Mouse (Mus musculus) small intestine, adult 2 months (tissue): ENCODE data around the gene Jam2. TPM values are rescaled to one million over a fixed set of nuclear protein-coding genes. Genes with fewer than 3 reads are reported as not detected.

Experiments used
- H3K27ac ChIP-seq: fragments of 200-500 bp; 2 replicates; pipeline ENCODE4 v1.5.1; 2012; ENCODE audit warnings: low read depth, low read length, control low read depth, inconsistent platforms; ENCODE audit not compliant: insufficient read depth
- H3K27me3 ChIP-seq: fragments of 200-500 bp; 2 replicates; pipeline ENCODE4 v1.6.1; 2012; ENCODE audit warnings: mild to moderate bottlenecking, moderate library complexity, low read length, inconsistent platforms; ENCODE audit not compliant: control insufficient read depth, insufficient read depth
- H3K36me3 ChIP-seq: fragments of 200-500 bp; 2 replicates; pipeline ENCODE4 v1.6.1; 2012; ENCODE audit warnings: mild to moderate bottlenecking, low read length, control low read depth, inconsistent platforms; ENCODE audit not compliant: control insufficient read depth, insufficient read depth
- H3K4me1 ChIP-seq: fragments of 200-500 bp; 2 replicates; pipeline ENCODE4 v1.6.1; 2012; ENCODE audit warnings: low read length, inconsistent platforms, mixed read lengths; ENCODE audit not compliant: control insufficient read depth, insufficient read depth, insufficient read length
- H3K4me3 ChIP-seq: fragments of 200-500 bp; 2 replicates; pipeline ENCODE4 v1.5.1; 2012; ENCODE audit warnings: low read depth, mild to moderate bottlenecking, control low read depth, inconsistent platforms, low read length, moderate library complexity
- CTCF ChIP-seq: fragments of 200-500 bp; IDR thresholded peaks from 2 replicates; pipeline ENCODE4 v1.5.1; 2012; ENCODE audit warnings: low read depth, mild to moderate bottlenecking, control low read depth, inconsistent platforms, low read length, moderate library complexity, mixed read lengths; ENCODE audit not compliant: insufficient replicate concordance, insufficient read length; ENCODE audit errors: extremely low read depth
- POLR2A ChIP-seq: fragments of 200-500 bp; IDR thresholded peaks from 2 replicates; pipeline ENCODE4 v1.6.1; 2012; ENCODE audit warnings: low read depth, mild to moderate bottlenecking, control low read depth, inconsistent platforms, low read length, moderate library complexity
- WGBS: fragments of 180-500 bp; shearing (Covaris S2); methylation state at CpG from one replicate; pipeline ENCODE4 v1.1.7; 2018; 5-methylcytosine and 5-hydroxymethylcytosine counted together
- polyA plus RNA-seq: library from polyadenylated mRNA; depleted of rRNA; stranded (reverse); fragments of >200 nt; gene quantifications from 2 replicates; pipeline ENCODE4 v1.2.3, GENCODE M21; 2012

Gene Jam2
- polyA plus RNA-seq, 1 experiment, result 2.8 TPM

- 59% methylated on average over 3 of the region's 3 CpGs for WGBS
- TF ChIP-seq CTCF, result no peak
- no peak for TF ChIP-seq POLR2A
- Histone ChIP-seq H3K36me3 (no peaks in the 10 kb centered on the region), H3K27ac (no peak overlapping the region), H3K27me3 (no peaks in the 10 kb centered on the region), H3K4me3 (no peak overlapping the region), H3K4me1 (peaks cover 12% of the 10 kb centered on the region)
Measured at GRCm38 (mm10) chr16:84806175-84806574, 32.3 kb downstream of the Jam2 start.

GRCm38 (mm10) chr16:84807874-84808273, 34.0 kb downstream of the Jam2 start:
- no peak for TF ChIP-seq CTCF
- no peak for TF ChIP-seq POLR2A
- no peak overlapping the region for H3K4me3 ChIP-seq
- H3K27ac ChIP-seq, result no peak overlapping the region

GRCm38 (mm10) chr16:84810254-84810653, 36.3 kb downstream of the Jam2 start:
- H3K4me1 ChIP-seq, result peaks cover 4% of the 10 kb centered on the region; the same call in 1 of the 2 replicates
- no peak overlapping the region for H3K4me3 ChIP-seq
- no peaks in the 10 kb centered on the region for H3K36me3 ChIP-seq
- WGBS, result 83% methylated on average over 1 of the region's 1 CpGs
- H3K27ac ChIP-seq, result no peak overlapping the region
- H3K27me3 ChIP-seq, result no peaks in the 10 kb centered on the region
- TF ChIP-seq POLR2A (no peak), CTCF (no peak)

More at GRCm38 (mm10) chr16:84807874-84808273, 34.0 kb downstream of the Jam2 start:
- H3K27me3 ChIP-seq, result no peaks in the 10 kb centered on the region
- H3K36me3 ChIP-seq, result no peaks in the 10 kb centered on the region
- WGBS, result 82% methylated on average over 7 of the region's 7 CpGs
- H3K4me1 ChIP-seq, result peaks cover 9% of the 10 kb centered on the region; the same call in 1 of the 2 replicates

DNA sequence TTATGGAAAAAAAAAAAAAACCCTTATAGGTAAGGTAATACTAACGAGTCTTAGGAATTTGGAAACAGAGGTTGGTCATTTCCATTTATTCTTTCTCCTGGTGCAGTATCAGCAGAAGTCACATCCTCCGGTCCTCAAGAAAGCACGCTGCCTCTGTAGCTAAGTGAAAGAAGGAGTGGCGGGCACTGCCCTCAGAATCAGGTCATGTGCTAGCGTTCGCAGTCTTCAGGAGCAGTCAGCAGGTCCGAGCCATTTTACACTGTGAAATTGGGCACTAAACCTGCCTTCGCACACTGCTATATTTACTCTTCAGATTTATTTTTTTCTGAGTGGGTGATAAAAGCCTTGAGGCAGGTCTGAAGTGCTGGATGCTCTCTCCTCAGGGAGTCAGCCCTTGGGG, 39.9 kb downstream of the Jam2 start:
- 57% methylated on average over 8 of the region's 8 CpGs for WGBS
- no peaks in the 10 kb centered on the region for H3K4me1 ChIP-seq
- TF ChIP-seq POLR2A, result no peak
- TF ChIP-seq CTCF, result no peak
- H3K27ac ChIP-seq, result no peak overlapping the region
- no peak overlapping the region for H3K4me3 ChIP-seq
- no peaks in the 10 kb centered on the region for H3K27me3 ChIP-seq
- H3K36me3 ChIP-seq, result no peaks in the 10 kb centered on the region

DNA sequence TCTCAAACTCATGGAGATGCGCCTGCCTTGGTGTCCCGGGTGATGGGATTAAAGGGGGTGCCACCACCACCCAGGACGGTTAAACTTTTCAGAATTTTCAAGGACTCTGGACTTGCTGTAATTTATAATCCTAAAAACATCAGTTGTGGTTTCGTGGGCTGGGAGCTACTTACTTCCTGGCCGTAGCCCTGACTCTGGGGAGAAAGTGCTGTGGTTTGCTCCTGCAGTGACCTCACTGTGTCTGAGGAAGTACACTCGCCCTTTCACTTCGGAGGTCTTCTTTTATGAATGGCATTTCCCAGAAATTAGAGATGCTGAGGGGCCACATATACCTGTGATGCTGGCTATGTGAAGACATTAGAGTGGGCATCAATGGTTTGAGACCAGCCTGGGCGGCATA, 40.6 kb downstream of the Jam2 start:
- Histone ChIP-seq H3K27me3 (no peaks in the 10 kb centered on the region), H3K36me3 (no peaks in the 10 kb centered on the region), H3K27ac (no peak overlapping the region), H3K4me1 (no peaks in the 10 kb centered on the region), H3K4me3 (no peak overlapping the region)
- 75% methylated on average over 8 of the region's 8 CpGs for WGBS
- TF ChIP-seq POLR2A (no peak), CTCF (no peak)

GRCm38 (mm10) chr16:84817423-84817822, 43.5 kb downstream of the Jam2 start:
- H3K36me3 ChIP-seq, result peaks cover 3% of the 10 kb centered on the region

GRCm38 (mm10) chr16:84825009-84825408, 51.1 kb downstream of the Jam2 start:
- Histone ChIP-seq H3K36me3 (peaks cover 51% of the 10 kb centered on the region), H3K27ac (0 out of 2 replicates have a peak overlapping the region, but pooled peaks have one; percentile 38), H3K4me1 (peaks cover 3% of the 10 kb centered on the region; the same call in 1 of the 2 replicates), H3K4me3 (no peak overlapping the region), H3K27me3 (no peaks in the 10 kb centered on the region)
- TF ChIP-seq POLR2A (no peak), CTCF (no peak)
- 20% methylated on average over 6 of the region's 6 CpGs for WGBS

More at GRCm38 (mm10) chr16:84817423-84817822, 43.5 kb downstream of the Jam2 start:
- Histone ChIP-seq H3K27me3 (no peaks in the 10 kb centered on the region), H3K4me3 (no peak overlapping the region), H3K27ac (no peak overlapping the region), H3K4me1 (peaks cover 3% of the 10 kb centered on the region; the same call in 1 of the 2 replicates)
- 35% methylated on average over 7 of the region's 7 CpGs for WGBS
- TF ChIP-seq CTCF (peak; percentile 30; the same call in 1 of the 2 replicates), POLR2A (no peak)
